Mouse (Mus musculus): Measurements from ENCODE around the gene Prkce. TPM values are rescaled to one million over a fixed set of nuclear protein-coding genes. Genes with fewer than 3 reads are reported as not detected.

Prkce gene
- polyA plus RNA-seq, 1 experiment from 2014 or later, result 5.5 TPM

GRCm38 (mm10) chr17:86198496-86199465 lies 31.2 kb downstream of the Prkce start:
- H3K27ac ChIP-seq (ENCODE audit: low read length), result 0 out of 2 replicates have a peak overlapping the region, but pooled peaks have one; percentile 19
- H3K9me3 ChIP-seq (ENCODE audit: low read length), result no peaks in the 10 kb centered on the region
- no peak overlapping the region for H3K9ac ChIP-seq (replicated peaks; ENCODE audit: low read length)
- H3K27me3 ChIP-seq (ENCODE audit: insufficient read depth, low read length), result no peaks in the 10 kb centered on the region
- H3K4me3 ChIP-seq (ENCODE audit: low read length), result no peak overlapping the region
- peak; percentile 29; the same call in 1 of the 2 replicates for ATAC-seq (ENCODE audit: low FRiP score, low TSS enrichment)
- H3K4me2 ChIP-seq (replicated peaks; ENCODE audit: low read depth, low read length), result no peak overlapping the region
- WGBS, result 57% methylated on average over 16 of the region's 16 CpGs
- H3K36me3 ChIP-seq (ENCODE audit: insufficient read depth, low read length), result no peaks in the 10 kb centered on the region
- H3K4me1 ChIP-seq (ENCODE audit: insufficient read depth, low read length), result peaks cover 54% of the 10 kb centered on the region

GRCm38 (mm10) chr17:86201981-86202380 lies 34.4 kb downstream of the Prkce start:
- Histone ChIP-seq H3K9ac (replicated peaks; ENCODE audit: low read length) (no peak overlapping the region), H3K4me3 (ENCODE audit: low read length) (no peak overlapping the region), H3K9me3 (ENCODE audit: low read length) (no peaks in the 10 kb centered on the region), H3K4me2 (replicated peaks; ENCODE audit: low read depth, low read length) (no peak overlapping the region), H3K27me3 (ENCODE audit: insufficient read depth, low read length) (no peaks in the 10 kb centered on the region), H3K36me3 (ENCODE audit: insufficient read depth, low read length) (no peaks in the 10 kb centered on the region), H3K4me1 (ENCODE audit: insufficient read depth, low read length) (peaks cover 41% of the 10 kb centered on the region), H3K27ac (ENCODE audit: low read length) (no peak overlapping the region)
- ATAC-seq (ENCODE audit: low FRiP score, low TSS enrichment), result no peak
- 93% methylated on average over 7 of the region's 7 CpGs for WGBS

- no peak for ATAC-seq (ENCODE audit: low FRiP score, low TSS enrichment)
- peaks cover 33% of the 10 kb centered on the region for H3K4me1 ChIP-seq (ENCODE audit: insufficient read depth, low read length)
- H3K4me3 ChIP-seq (ENCODE audit: low read length), result no peak overlapping the region
- H3K4me2 ChIP-seq (replicated peaks; ENCODE audit: low read depth, low read length), result no peak overlapping the region
- no peaks in the 10 kb centered on the region for H3K9me3 ChIP-seq (ENCODE audit: low read length)
- H3K36me3 ChIP-seq (ENCODE audit: insufficient read depth, low read length), result no peaks in the 10 kb centered on the region
- no peak overlapping the region for H3K27ac ChIP-seq (ENCODE audit: low read length)
- no peak overlapping the region for H3K9ac ChIP-seq (replicated peaks; ENCODE audit: low read length)
- WGBS, result 92% methylated on average over 6 of the region's 6 CpGs
- H3K27me3 ChIP-seq (ENCODE audit: insufficient read depth, low read length), result no peaks in the 10 kb centered on the region
Observed at GRCm38 (mm10) chr17:86202972-86203371, 35.4 kb downstream of the Prkce start.

GRCm38 (mm10) chr17:86203531-86204450 lies 36.2 kb downstream of the Prkce start:
- H3K4me3 ChIP-seq (ENCODE audit: low read length), result no peak overlapping the region
- no peak for ATAC-seq (ENCODE audit: low FRiP score, low TSS enrichment)
- no peak overlapping the region for H3K27ac ChIP-seq (ENCODE audit: low read length)
- WGBS, result 48% methylated on average over 20 of the region's 20 CpGs
- no peak overlapping the region for H3K4me2 ChIP-seq (replicated peaks; ENCODE audit: low read depth, low read length)
- H3K27me3 ChIP-seq (ENCODE audit: insufficient read depth, low read length), result no peaks in the 10 kb centered on the region
- no peaks in the 10 kb centered on the region for H3K9me3 ChIP-seq (ENCODE audit: low read length)
- no peak overlapping the region for H3K9ac ChIP-seq (replicated peaks; ENCODE audit: low read length)
- no peaks in the 10 kb centered on the region for H3K36me3 ChIP-seq (ENCODE audit: insufficient read depth, low read length)
- peaks cover 27% of the 10 kb centered on the region for H3K4me1 ChIP-seq (ENCODE audit: insufficient read depth, low read length)

GRCm38 (mm10) chr17:86206289-86206688 lies 38.7 kb downstream of the Prkce start:
- Histone ChIP-seq H3K4me2 (replicated peaks; ENCODE audit: low read depth, low read length) (no peak overlapping the region), H3K4me1 (ENCODE audit: insufficient read depth, low read length) (peaks cover 19% of the 10 kb centered on the region), H3K9ac (replicated peaks; ENCODE audit: low read length) (no peak overlapping the region), H3K36me3 (ENCODE audit: insufficient read depth, low read length) (no peaks in the 10 kb centered on the region), H3K4me3 (ENCODE audit: low read length) (no peak overlapping the region), H3K27me3 (ENCODE audit: insufficient read depth, low read length) (no peaks in the 10 kb centered on the region), H3K9me3 (ENCODE audit: low read length) (no peaks in the 10 kb centered on the region), H3K27ac (ENCODE audit: low read length) (no peak overlapping the region)
- 83% methylated on average over 8 of the region's 8 CpGs for WGBS
- no peak for ATAC-seq (ENCODE audit: low FRiP score, low TSS enrichment)

GRCm38 (mm10) chr17:86208057-86208820 lies 40.7 kb downstream of the Prkce start:
- no peaks in the 10 kb centered on the region for H3K36me3 ChIP-seq (ENCODE audit: insufficient read depth, low read length)
- no peak overlapping the region for H3K4me2 ChIP-seq (replicated peaks; ENCODE audit: low read depth, low read length)
- H3K9ac ChIP-seq (replicated peaks; ENCODE audit: low read length), result no peak overlapping the region
- no peaks in the 10 kb centered on the region for H3K27me3 ChIP-seq (ENCODE audit: insufficient read depth, low read length)
- no peak overlapping the region for H3K27ac ChIP-seq (ENCODE audit: low read length)
- ATAC-seq (ENCODE audit: low FRiP score, low TSS enrichment), result no peak
- WGBS, result 79% methylated on average over 17 of the region's 17 CpGs
- H3K9me3 ChIP-seq (ENCODE audit: low read length), result 0 out of 2 replicates have a peak, but pooled peaks cover under 1% of the 10 kb centered on the region
- H3K4me1 ChIP-seq (ENCODE audit: insufficient read depth, low read length), result peaks cover 17% of the 10 kb centered on the region
- no peak overlapping the region for H3K4me3 ChIP-seq (ENCODE audit: low read length)

GRCm38 (mm10) chr17:86208821-86209186 lies 41.2 kb downstream of the Prkce start:
- Histone ChIP-seq H3K27me3 (ENCODE audit: insufficient read depth, low read length) (no peaks in the 10 kb centered on the region), H3K9me3 (ENCODE audit: low read length) (0 out of 2 replicates have a peak, but pooled peaks cover 2% of the 10 kb centered on the region), H3K4me3 (ENCODE audit: low read length) (no peak overlapping the region), H3K4me1 (ENCODE audit: insufficient read depth, low read length) (peaks cover 13% of the 10 kb centered on the region), H3K4me2 (replicated peaks; ENCODE audit: low read depth, low read length) (no peak overlapping the region), H3K27ac (ENCODE audit: low read length) (no peak overlapping the region), H3K9ac (replicated peaks; ENCODE audit: low read length) (no peak overlapping the region), H3K36me3 (ENCODE audit: insufficient read depth, low read length) (no peaks in the 10 kb centered on the region)
- WGBS, result 91% methylated on average over 5 of the region's 5 CpGs
- ATAC-seq (ENCODE audit: low FRiP score, low TSS enrichment), result no peak

- Histone ChIP-seq H3K4me1 (ENCODE audit: insufficient read depth, low read length) (peaks cover 3% of the 10 kb centered on the region), H3K27me3 (ENCODE audit: insufficient read depth, low read length) (no peaks in the 10 kb centered on the region), H3K27ac (ENCODE audit: low read length) (no peak overlapping the region), H3K4me2 (replicated peaks; ENCODE audit: low read depth, low read length) (no peak overlapping the region), H3K9ac (replicated peaks; ENCODE audit: low read length) (no peak overlapping the region), H3K4me3 (ENCODE audit: low read length) (no peak overlapping the region), H3K36me3 (ENCODE audit: insufficient read depth, low read length) (no peaks in the 10 kb centered on the region), H3K9me3 (ENCODE audit: low read length) (0 out of 2 replicates have a peak, but pooled peaks cover 2% of the 10 kb centered on the region)
- 87% methylated on average over 13 of the region's 13 CpGs for WGBS
- ATAC-seq (ENCODE audit: low FRiP score, low TSS enrichment), result no peak
Observed at GRCm38 (mm10) chr17:86209680-86210251, 42.2 kb downstream of the Prkce start.

- no peak overlapping the region for H3K4me3 ChIP-seq (ENCODE audit: low read length)
- no peak for ATAC-seq (ENCODE audit: low FRiP score, low TSS enrichment)
- H3K27ac ChIP-seq (ENCODE audit: low read length), result no peak overlapping the region
- H3K36me3 ChIP-seq (ENCODE audit: insufficient read depth, low read length), result no peaks in the 10 kb centered on the region
- whole genome bisulfite sequencing, result 88% methylated on average over 3 of the region's 3 CpGs
- 0 out of 2 replicates have a peak, but pooled peaks cover 2% of the 10 kb centered on the region for H3K9me3 ChIP-seq (ENCODE audit: low read length)
- H3K4me1 ChIP-seq (ENCODE audit: insufficient read depth, low read length), result no peaks in the 10 kb centered on the region
- H3K27me3 ChIP-seq (ENCODE audit: insufficient read depth, low read length), result no peaks in the 10 kb centered on the region
- H3K9ac ChIP-seq (replicated peaks; ENCODE audit: low read length), result no peak overlapping the region
- H3K4me2 ChIP-seq (replicated peaks; ENCODE audit: low read depth, low read length), result no peak overlapping the region
Observed at GRCm38 (mm10) chr17:86212204-86212603, 44.6 kb downstream of the Prkce start.
